Mouse (Mus musculus): Measurements from ENCODE around the gene Bcar3.

DNA sequence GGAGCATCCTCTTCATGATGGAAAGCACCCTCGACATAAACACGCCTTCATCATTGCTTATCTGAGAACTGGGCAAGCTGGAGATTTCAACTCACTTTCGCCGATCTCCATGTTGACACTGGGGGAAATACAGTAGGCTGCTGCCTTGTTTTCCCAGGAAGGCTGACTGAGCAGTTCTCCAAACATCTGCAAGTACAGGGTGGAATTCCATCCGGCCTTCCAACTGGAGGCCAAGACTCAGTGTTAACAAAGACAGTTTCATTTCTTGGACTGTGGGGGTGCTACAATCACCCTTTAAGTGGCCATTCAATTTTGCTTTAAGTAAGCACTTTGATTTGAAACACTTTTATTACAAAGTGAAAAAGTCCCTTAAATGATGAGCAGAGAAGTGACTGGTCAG lies 50.4 kb downstream of the Bcar3 start:
- TF ChIP-seq CTCF (IDR thresholded peaks at IDR 0.05; ENCODE audit: insufficient read depth, low read length) (no peak), POLR2A (IDR thresholded peaks at IDR 0.05; ENCODE audit: borderline replicate concordance, extremely low read depth, low read depth, low read length) (no peak)

Data from lung, adult 2 months (tissue).